Comparison of ENCODE assay signal across 8 mouse cellular contexts in genomic region chr11:4894848-4895816, GRCm38 (mm10). TPM values are rescaled to one million over a fixed set of nuclear protein-coding genes. Genes with fewer than 3 reads are reported as not detected.
DNase-seq lines count a peak whose midpoint lies in the region; ATAC-seq lines count a peak whose summit lies in the region.

Gene Thoc5 (plus strand): TSS chr11:4895320.

- peak; percentile 97 for ATAC-seq in common myeloid progenitor, adult 5-6 weeks (replicated peaks; ENCODE audit: low read depth, poor library complexity, severe bottlenecking)

- H3K9me3 ChIP-seq in megakaryocyte, embryonic 14.5 days: no peaks in the 10 kb centered on the region

- H3K36me3 ChIP-seq in megakaryocyte, embryonic 14.5 days (replicated peaks; ENCODE audit: low read length): peaks cover 29% of the 10 kb centered on the region

- DNase-seq in ZHBTc4 (ENCODE audit: low read depth, low spot score): peak; percentile 84
- peak; percentile 41 to 63 for DNase-seq in gastrocnemius, adult 8-10 months (ENCODE audit: low spot score in 2 of 2)
- peak; percentile 73 for DNase-seq in hindlimb bud, embryonic 11.5 days (ENCODE audit: extremely low spot score, low read depth, low spot score)
- peak; percentile 65 to 70 for DNase-seq in left cerebral cortex, adult 8-10 months (ENCODE audit: low spot score in 2 of 2)
- peak; percentile 90 to 92 for DNase-seq in right cerebral cortex, postnatal 10 days (ENCODE audit: low spot score in 2 of 2)
- peak; percentile 66 for DNase-seq in urinary bladder, postnatal 25 days (ENCODE audit: low spot score)

- peaks cover 17% of the 10 kb centered on the region for H3K4me1 ChIP-seq in megakaryocyte, embryonic 14.5 days

- no peaks in the 10 kb centered on the region for H3K27me3 ChIP-seq in megakaryocyte, embryonic 14.5 days (replicated peaks)

- H3K4me3 ChIP-seq in megakaryocyte, embryonic 14.5 days (replicated peaks): peak within 1 kb of the TSS; percentile 98

RNA-seq across cellular contexts. Expression of gene Thoc5, which starts in this region (rescaled TPM):
- total RNA-seq in common myeloid progenitor, adult 5-6 weeks (2017): 54.0 and 58.7 TPM in 2 replicates
- total RNA-seq in gastrocnemius, adult 8-10 months (2022): 10 to 100 TPM; 14.0 to 16.3 (median 15.3) TPM
- 10 to 100 TPM; 37.1 to 41.4 (median 39.1) TPM for total RNA-seq in left cerebral cortex, adult 8-10 months (2022)
- 1.1 and 3.9 TPM in 2 replicates for polyA plus RNA-seq in megakaryocyte, embryonic 14.5 days (2012; ENCODE audit: insufficient read depth, low replicate concordance)

Comparison
In these comparisons a context has a peak if more than half of its experiments do, and no peak if none do; other contexts are left out.
1. Peak in every context shown above with its lines: DNase-seq, ATAC-seq and H3K4me3 ChIP-seq.